Mouse (Mus musculus) kidney, postnatal 25 days (tissue): ENCODE data around the gene Flvcr2.

Source experiments
- DNase-seq, 2 experiments: peaks; one replicate each; pipeline ENCODE4 v3.0.0; 2021; ENCODE audit warnings: mixed read lengths in 2 of 2

Gene Flvcr2

GRCm38 (mm10) chr12:85859511-85860189, 113.3 kb downstream of the Flvcr2 start:
- DNase-seq = no peak

- peak; percentile 35 to 66 for DNase-seq
Measured at GRCm38 (mm10) chr12:85862514-85862913, 116.2 kb downstream of the Flvcr2 start.
